Mouse (Mus musculus): ENCODE results near the gene Plrg1. TPM values are rescaled to one million over a fixed set of nuclear protein-coding genes. Genes with fewer than 3 reads are reported as not detected.

Plrg1 gene
- polyA plus RNA-seq (2012; rRNA removed) = 91.3 and 93.0 TPM in 2 replicates

GRCm38 (mm10) chr3:83055281-83056038 lies at the start of gene Plrg1:
TSS of gene Plrg1 (plus strand) at chr3:83055522.

GRCm38 (mm10) chr3:83007557-83007956 lies 47.8 kb upstream of the Plrg1 start, which contains the start of gene Fgg:
TSS of gene Fgg (plus strand) at chr3:83007724.

DNA sequence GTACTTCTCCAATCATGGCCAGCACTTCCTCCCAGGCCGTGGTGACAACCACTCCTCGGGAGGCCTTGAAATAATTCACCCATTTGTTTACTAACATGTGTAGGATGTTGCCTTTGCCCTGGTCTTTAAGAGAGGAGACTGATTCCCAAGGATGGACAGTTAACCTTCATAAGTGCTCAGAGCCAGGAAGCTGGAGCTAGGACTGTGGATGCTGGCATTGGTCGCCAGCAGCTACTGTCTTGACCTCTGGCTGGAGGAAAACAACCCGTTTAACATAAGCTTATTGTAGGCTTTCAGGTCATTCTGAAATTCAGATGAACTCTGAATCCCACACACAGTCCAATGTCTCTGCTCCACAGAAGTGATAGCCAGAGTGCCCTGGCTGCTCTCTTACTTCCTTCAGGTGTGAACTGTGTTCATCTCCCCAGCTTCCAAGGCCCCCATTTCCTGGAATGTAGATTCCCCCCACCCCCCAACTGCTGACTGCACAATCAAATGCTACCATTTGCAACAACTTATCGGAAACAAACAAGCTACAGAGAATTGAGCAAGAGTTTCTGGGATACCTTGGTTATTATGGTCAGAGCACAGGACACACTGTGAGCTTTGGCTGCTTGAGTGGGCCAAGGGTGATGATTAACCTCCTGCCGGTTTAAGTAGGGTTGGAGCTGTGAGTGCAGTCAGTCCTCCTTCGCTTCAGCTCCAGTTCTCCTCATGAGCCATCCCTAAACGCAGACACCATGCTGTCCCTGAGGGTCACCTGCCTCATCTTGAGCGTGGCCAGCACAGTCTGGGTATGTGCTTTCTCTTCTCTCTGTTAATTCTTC lies 29.6 kb upstream of the Plrg1 start, which contains the start of gene Fga:
Gene Fga, plus strand, starts transcription at position 602 of the 827 bp plus-strand sequence.

DNA sequence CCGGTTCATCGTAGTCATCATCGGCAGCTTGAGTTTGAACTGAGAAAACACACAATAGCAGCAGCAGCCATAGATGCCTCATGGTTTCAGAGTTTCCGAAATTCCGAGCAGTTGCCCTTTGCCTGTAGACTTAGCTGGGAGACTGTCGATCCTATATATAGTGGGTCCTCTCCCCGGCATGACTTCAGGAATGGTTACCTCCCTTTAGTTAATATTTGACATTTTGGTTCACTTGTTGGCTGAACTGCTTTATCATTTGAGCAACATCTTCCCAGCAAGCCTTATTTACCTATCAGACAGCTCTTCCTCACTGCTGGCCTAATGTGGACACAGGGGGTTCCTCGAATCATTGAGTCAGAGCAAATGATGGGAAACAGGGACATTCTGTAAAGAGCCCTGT lies 5.6 kb upstream of the Plrg1 start, which contains the start of gene Fgb:
Gene Fgb, minus strand, starts transcription at position 184 of the 400 bp plus-strand sequence.

Other genes with a start within 250 kb of the Plrg1 start
- gene Rbm46, start 179.0 kb upstream of the Plrg1 start, polyA plus RNA-seq (2012; rRNA removed) = 0.60 and 0.70 TPM in 2 replicates
- 0.25 and 0.39 TPM in 2 replicates for gene Lrat, start 151.5 kb upstream of the Plrg1 start, polyA plus RNA-seq (2012; rRNA removed)
- 0.06 and 0.17 TPM in 2 replicates for gene Fgg, start 47.8 kb upstream of the Plrg1 start, polyA plus RNA-seq (2012; rRNA removed)
- gene Fga, start 29.4 kb upstream of the Plrg1 start, polyA plus RNA-seq (2012; rRNA removed) = 0.15 and 0.17 TPM in 2 replicates
- 0.04 and 0.05 TPM in 2 replicates for gene Fgb, start 5.7 kb upstream of the Plrg1 start, polyA plus RNA-seq (2012; rRNA removed)
- 1.4 and 1.6 TPM in 2 replicates for gene Dchs2, start 72.4 kb downstream of the Plrg1 start, polyA plus RNA-seq (2012; rRNA removed)

Measured in central nervous system, embryonic 18 days (tissue).